ENCODE assay signal across 11 mouse cellular contexts in the genomic region with DNA sequence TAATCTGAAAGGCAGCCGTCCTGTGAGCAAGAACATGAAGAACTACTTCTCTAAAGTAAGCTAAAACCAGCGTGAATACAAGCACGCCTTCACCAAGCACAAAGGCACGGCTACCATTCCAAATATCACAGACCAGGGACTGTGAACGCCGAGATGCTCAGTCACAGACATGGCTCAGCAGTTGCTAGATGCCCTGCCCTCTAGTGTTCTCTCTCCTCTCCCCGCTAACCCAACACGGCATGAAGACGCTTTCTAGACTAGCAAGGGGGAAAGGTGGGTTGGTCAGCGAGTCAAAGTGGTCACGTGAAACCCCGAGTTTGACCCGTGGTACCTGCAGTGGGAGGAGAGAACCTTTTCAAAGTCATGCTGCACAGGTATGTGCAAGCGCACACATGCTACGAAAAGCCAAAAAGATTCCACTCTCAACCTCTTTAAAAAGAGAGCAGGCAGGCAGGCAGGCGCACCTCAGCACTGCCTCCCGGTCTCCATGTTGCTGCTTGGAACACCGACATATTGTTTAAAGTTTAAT. TPM values are rescaled to one million over a fixed set of nuclear protein-coding genes. Genes with fewer than 3 reads are reported as not detected.
DNase-seq lines count a peak whose midpoint lies in the region; ATAC-seq and TF ChIP-seq lines count a peak whose summit lies in the region.
"Had no signal": no experiment of that assay in that cellular context is flagged by ENCODE, and none has a peak within 500 bp of the region (broad histone marks: within the 10 kb centered on the region; RNA-seq: fewer than 3 reads in every experiment).

No protein-coding gene starts in this region.

- no peaks in the 10 kb centered on the region for H3K9me3 ChIP-seq in heart, postnatal 0 days (replicated peaks; ENCODE audit: control insufficient read depth, low read length)
- no peaks in the 10 kb centered on the region for H3K9me3 ChIP-seq in midbrain, embryonic 14.5 days (ENCODE audit: control insufficient read depth, low read length)
- no peaks in the 10 kb centered on the region for H3K9me3 ChIP-seq in midbrain, embryonic 15.5 days
- H3K9me3 ChIP-seq in stomach, postnatal 0 days (ENCODE audit: control insufficient read depth, low read length) = no peaks in the 10 kb centered on the region
- H3K9me3 ChIP-seq: megakaryocyte, embryonic 14.5 days had no signal

- H3K36me3 ChIP-seq in heart, postnatal 0 days (replicated peaks; ENCODE audit: control insufficient read depth, insufficient read depth, low read length) = peaks cover 86% of the 10 kb centered on the region
- peaks cover 96% of the 10 kb centered on the region for H3K36me3 ChIP-seq in midbrain, embryonic 14.5 days (ENCODE audit: control insufficient read depth, insufficient read depth, low read length)
- peaks cover 69% of the 10 kb centered on the region for H3K36me3 ChIP-seq in midbrain, embryonic 15.5 days (replicated peaks)
- H3K36me3 ChIP-seq in stomach, postnatal 0 days (ENCODE audit: control insufficient read depth, insufficient read depth, low read length) = peaks cover 31% of the 10 kb centered on the region

- no peak overlapping the region for H3K9ac ChIP-seq in heart, postnatal 0 days (replicated peaks; ENCODE audit: low read depth, low read length)
- no peak overlapping the region for H3K9ac ChIP-seq in midbrain, embryonic 14.5 days (replicated peaks; ENCODE audit: low read length)
- no peak overlapping the region for H3K9ac ChIP-seq in midbrain, embryonic 15.5 days
- no peak overlapping the region for H3K9ac ChIP-seq in stomach, postnatal 0 days (ENCODE audit: low read length)
- H3K9ac ChIP-seq: liver, embryonic 14.5 days had no signal

- no peak for DNase-seq in heart, postnatal 0 days (ENCODE audit: low spot score)
- no peak for DNase-seq in heart, adult 9 months (ENCODE audit: low spot score in 2 of 2)
- peak; percentile 18 for DNase-seq in midbrain, embryonic 14.5 days
- DNase-seq in cerebellum, adult 9-11 months = peak; percentile 57
- no peak for DNase-seq in stomach, postnatal 0 days (ENCODE audit: low spot score)
- DNase-seq in left cerebral cortex, adult 18-20 months (ENCODE audit: low spot score in 2 of 2) = no peak
- DNase-seq in embryo, embryonic 9.5 days (ENCODE audit: extremely low spot score) = no peak
- DNase-seq: right cerebral cortex, postnatal 14 days had no signal

- 80% methylated on average over 18 of the region's 18 CpGs for WGBS in heart, postnatal 0 days
- WGBS in midbrain, embryonic 14.5 days = 86% methylated on average over 18 of the region's 18 CpGs
- 87% methylated on average over 18 of the region's 18 CpGs for WGBS in midbrain, embryonic 15.5 days
- 74% methylated on average over 18 of the region's 18 CpGs for WGBS in stomach, postnatal 0 days

- TF ChIP-seq CTCF in heart, postnatal 0 days (IDR thresholded peaks at IDR 0.05; ENCODE audit: low read depth) = peak; percentile 10; the same call in 1 of the 2 replicates
- TF ChIP-seq CTCF in stomach, postnatal 0 days (IDR thresholded peaks at IDR 0.05; ENCODE audit: low read depth) = peak; percentile 59

- 0 out of 2 replicates have a peak overlapping the region, but pooled peaks have one; percentile 83 for H3K27ac ChIP-seq in heart, postnatal 0 days (ENCODE audit: low read depth)
- H3K27ac ChIP-seq in midbrain, embryonic 14.5 days (replicated peaks; ENCODE audit: low read depth, low read length) = no peak overlapping the region
- H3K27ac ChIP-seq in midbrain, embryonic 15.5 days = no peak overlapping the region
- peak overlapping the region; percentile 45; the same call in 1 of the 2 replicates for H3K27ac ChIP-seq in stomach, postnatal 0 days (replicated peaks)
- H3K27ac ChIP-seq: liver, embryonic 14.5 days had no signal

- H3K4me2 ChIP-seq in heart, postnatal 0 days (ENCODE audit: low read depth, low read length) = no peak overlapping the region
- H3K4me2 ChIP-seq in midbrain, embryonic 14.5 days (ENCODE audit: low read length) = no peak overlapping the region
- H3K4me2 ChIP-seq in midbrain, embryonic 15.5 days = no peak overlapping the region
- H3K4me2 ChIP-seq in stomach, postnatal 0 days (replicated peaks; ENCODE audit: low read depth) = no peak overlapping the region

- no peak for ATAC-seq in heart, postnatal 0 days (ENCODE audit: insufficient read depth, low read depth)
- no peak for ATAC-seq in midbrain, embryonic 14.5 days (ENCODE audit: low FRiP score, low TSS enrichment)
- no peak for ATAC-seq in midbrain, embryonic 15.5 days (replicated peaks)
- ATAC-seq in stomach, postnatal 0 days (ENCODE audit: low FRiP score, low TSS enrichment) = no peak

- peaks cover 8% of the 10 kb centered on the region; the same call in 1 of the 2 replicates for H3K4me1 ChIP-seq in heart, postnatal 0 days (ENCODE audit: control insufficient read depth, insufficient read depth)
- no peaks in the 10 kb centered on the region for H3K4me1 ChIP-seq in midbrain, embryonic 14.5 days (ENCODE audit: control insufficient read depth, insufficient read depth, low read length)
- peaks cover 19% of the 10 kb centered on the region for H3K4me1 ChIP-seq in midbrain, embryonic 15.5 days
- H3K4me1 ChIP-seq in stomach, postnatal 0 days (replicated peaks; ENCODE audit: control insufficient read depth, insufficient read depth) = no peaks in the 10 kb centered on the region

- H3K27me3 ChIP-seq in heart, postnatal 0 days (ENCODE audit: control insufficient read depth, insufficient read depth, low read length) = no peaks in the 10 kb centered on the region
- no peaks in the 10 kb centered on the region for H3K27me3 ChIP-seq in midbrain, embryonic 14.5 days (ENCODE audit: control insufficient read depth, insufficient read depth, low read length)
- H3K27me3 ChIP-seq in midbrain, embryonic 15.5 days (replicated peaks) = no peaks in the 10 kb centered on the region
- no peaks in the 10 kb centered on the region for H3K27me3 ChIP-seq in stomach, postnatal 0 days (ENCODE audit: control insufficient read depth, insufficient read depth, low read length)
- H3K27me3 ChIP-seq: megakaryocyte, embryonic 14.5 days had no signal

- no peak for TF ChIP-seq EP300 in heart, postnatal 0 days (IDR thresholded peaks at IDR 0.05; ENCODE audit: low read depth)
- no peak for TF ChIP-seq EP300 in stomach, postnatal 0 days (optimal IDR thresholded peaks at IDR 0.05)

- no peak overlapping the region for H3K4me3 ChIP-seq in heart, postnatal 0 days (ENCODE audit: low read depth, low read length)
- no peak overlapping the region for H3K4me3 ChIP-seq in midbrain, embryonic 14.5 days (replicated peaks; ENCODE audit: low read depth, low read length)
- no peak overlapping the region for H3K4me3 ChIP-seq in midbrain, embryonic 15.5 days
- H3K4me3 ChIP-seq in stomach, postnatal 0 days (ENCODE audit: low read depth, low read length) = no peak overlapping the region
- H3K4me3 ChIP-seq: megakaryocyte, embryonic 14.5 days had no signal

RNA-seq across cellular contexts. Expression of a gene that starts 8.0 kb away (rescaled TPM):
- total RNA-seq in heart, postnatal 0 days (2014; rRNA removed; ENCODE audit: low replicate concordance) = 11.0 and 20.2 TPM in 2 replicates
- 36.5 and 38.8 TPM in 2 replicates for polyA plus RNA-seq in heart, postnatal 0 days (2015; fragmentation: Nextera tagmentation; extraction: Ambion mirVana)
- 69.1 and 103 TPM in 2 replicates for polyA plus RNA-seq in midbrain, embryonic 14.5 days (2014; fragmentation: Nextera tagmentation; extraction: Ambion mirVana)
- polyA plus RNA-seq in midbrain, embryonic 15.5 days (2015; fragmentation: Nextera tagmentation; extraction: Ambion mirVana) = 112 and 123 TPM in 2 replicates
- 31.9 and 33.0 TPM in 2 replicates for polyA plus RNA-seq in stomach, postnatal 0 days (2015; fragmentation: Nextera tagmentation; extraction: Ambion mirVana)
- total RNA-seq in left cerebral cortex, adult 18-20 months (2021) = 100 to 1,000 TPM; 284 to 307 TPM

RNA-seq across cellular contexts. Expression of a gene that starts 39.3 kb away (rescaled TPM):
- 10.2 and 13.4 TPM in 2 replicates for total RNA-seq in heart, postnatal 0 days (2014; rRNA removed; ENCODE audit: low replicate concordance)
- 1.2 TPM in 2 replicates for polyA plus RNA-seq in heart, postnatal 0 days (2015; fragmentation: Nextera tagmentation; extraction: Ambion mirVana)
- 3.6 and 5.1 TPM in 2 replicates for polyA plus RNA-seq in midbrain, embryonic 14.5 days (2014; fragmentation: Nextera tagmentation; extraction: Ambion mirVana)
- polyA plus RNA-seq in midbrain, embryonic 15.5 days (2015; fragmentation: Nextera tagmentation; extraction: Ambion mirVana) = 2.4 and 2.6 TPM in 2 replicates
- 4.6 and 4.8 TPM in 2 replicates for polyA plus RNA-seq in stomach, postnatal 0 days (2015; fragmentation: Nextera tagmentation; extraction: Ambion mirVana)
- 10 to 100 TPM; 88.2 to 98.5 TPM for total RNA-seq in left cerebral cortex, adult 18-20 months (2021)

Comparison
In these comparisons a context has a peak if more than half of its experiments do, and no peak if none do; other contexts are left out.
1. DNase-seq: peak in midbrain, embryonic 14.5 days (single experiment) and cerebellum, adult 9-11 months (single experiment); none in heart, postnatal 0 days (single experiment), heart, adult 9 months (0 of 2), stomach, postnatal 0 days (single experiment), left cerebral cortex, adult 18-20 months (0 of 2) and embryo, embryonic 9.5 days (single experiment).
2. H3K27ac ChIP-seq: peak in heart, postnatal 0 days (single experiment) and stomach, postnatal 0 days (single experiment); none in midbrain, embryonic 14.5 days (single experiment) and midbrain, embryonic 15.5 days (single experiment).